ENCODE assay signal across 8 mouse cellular contexts in genomic region chr15:102100161-102100981, GRCm38 (mm10). TPM values are rescaled to one million over a fixed set of nuclear protein-coding genes. Genes with fewer than 3 reads are reported as not detected.
DNase-seq lines count a peak whose midpoint lies in the region; ATAC-seq and TF ChIP-seq lines count a peak whose summit lies in the region.

Gene Tns2, plus strand, starts transcription at chr15:102100413.

- WGBS in intestine, embryonic 16.5 days = under 1% methylated on average over 69 of the region's 82 CpGs
- WGBS in limb, embryonic 11.5 days = under 1% methylated on average over 78 of the region's 82 CpGs
- 1% methylated on average over 69 of the region's 82 CpGs for WGBS in midbrain, embryonic 12.5 days
- under 1% methylated on average over 76 of the region's 82 CpGs for WGBS in small intestine, adult 2 months

- peak within 1 kb of the TSS; percentile 83 for H3K9ac ChIP-seq in intestine, embryonic 16.5 days (ENCODE audit: low read depth, low read length)
- H3K9ac ChIP-seq in limb, embryonic 11.5 days (ENCODE audit: low read length) = peak within 1 kb of the TSS; percentile 49
- H3K9ac ChIP-seq in midbrain, embryonic 12.5 days (replicated peaks) = peak within 1 kb of the TSS; percentile 62

- no peaks in the 10 kb centered on the region; the same call in 1 of the 2 replicates for H3K27me3 ChIP-seq in intestine, embryonic 16.5 days (replicated peaks; ENCODE audit: control insufficient read depth, insufficient read depth, low read length)
- H3K27me3 ChIP-seq in limb, embryonic 11.5 days (ENCODE audit: control insufficient read depth, insufficient read depth, low read length) = no peaks in the 10 kb centered on the region
- H3K27me3 ChIP-seq in midbrain, embryonic 12.5 days = peaks cover 76% of the 10 kb centered on the region
- no peaks in the 10 kb centered on the region for H3K27me3 ChIP-seq in small intestine, adult 2 months (ENCODE audit: control insufficient read depth, insufficient read depth, low read length)

- H3K4me2 ChIP-seq in intestine, embryonic 16.5 days (ENCODE audit: low read depth, low read length) = peak within 1 kb of the TSS; percentile 96
- peak within 1 kb of the TSS; percentile 72 for H3K4me2 ChIP-seq in limb, embryonic 11.5 days (ENCODE audit: low read depth, severe bottlenecking)
- H3K4me2 ChIP-seq in midbrain, embryonic 12.5 days (replicated peaks) = peak within 1 kb of the TSS; percentile 87

- peak within 1 kb of the TSS; percentile 96 for H3K27ac ChIP-seq in intestine, embryonic 16.5 days (ENCODE audit: low read length)
- H3K27ac ChIP-seq in limb, embryonic 11.5 days (replicated peaks; ENCODE audit: low read depth, low read length) = peak within 1 kb of the TSS; percentile 94
- peak within 1 kb of the TSS; percentile 35 for H3K27ac ChIP-seq in midbrain, embryonic 12.5 days (replicated peaks)
- peak within 1 kb of the TSS; percentile 71 for H3K27ac ChIP-seq in small intestine, adult 2 months (ENCODE audit: insufficient read depth, low read depth, low read length)

- ATAC-seq in intestine, embryonic 16.5 days = peak; percentile 75
- ATAC-seq in limb, embryonic 11.5 days (ENCODE audit: insufficient number of reproducible peaks, low FRiP score, low TSS enrichment, low read depth) = peak; percentile 53
- peak; percentile 72 for ATAC-seq in midbrain, embryonic 12.5 days (ENCODE audit: low FRiP score, low read depth)

- TF ChIP-seq CTCF in small intestine, adult 2 months (IDR thresholded peaks at IDR 0.05; ENCODE audit: extremely low read depth, insufficient read length, insufficient replicate concordance, low read depth, low read length) = peak; percentile 39; the same call in 1 of the 2 replicates

- H3K4me3 ChIP-seq in intestine, embryonic 16.5 days (ENCODE audit: low read length) = peak within 1 kb of the TSS; percentile 69
- peak within 1 kb of the TSS; percentile 37 for H3K4me3 ChIP-seq in limb, embryonic 11.5 days (ENCODE audit: low read depth, low read length)
- H3K4me3 ChIP-seq in midbrain, embryonic 12.5 days = peak within 1 kb of the TSS; percentile 54
- peak within 1 kb of the TSS; percentile 79 for H3K4me3 ChIP-seq in small intestine, adult 2 months (ENCODE audit: low read depth, low read length)

- no peaks in the 10 kb centered on the region for H3K9me3 ChIP-seq in intestine, embryonic 16.5 days (ENCODE audit: control insufficient read depth, low read length)
- H3K9me3 ChIP-seq in limb, embryonic 11.5 days (ENCODE audit: control insufficient read depth, low read length) = no peaks in the 10 kb centered on the region
- no peaks in the 10 kb centered on the region for H3K9me3 ChIP-seq in midbrain, embryonic 12.5 days

- peak; percentile 76 for DNase-seq in layer of hippocampus, adult 11-12 months (ENCODE audit: low spot score)
- no peak for DNase-seq in layer of hippocampus, adult 9-10 months (ENCODE audit: low spot score)
- peak; percentile 83 for DNase-seq in embryo, embryonic 10 days (ENCODE audit: low spot score)
- DNase-seq in gastrocnemius, postnatal 4 days (ENCODE audit: low spot score in 2 of 2) = peak in 1 of 2 experiments; percentile 88
- peak; percentile 73 for DNase-seq in limb, embryonic 11.5 days (ENCODE audit: low spot score)

- peaks cover 63% of the 10 kb centered on the region for H3K4me1 ChIP-seq in intestine, embryonic 16.5 days (ENCODE audit: control insufficient read depth, insufficient read depth, low read length)
- peaks cover 54% of the 10 kb centered on the region for H3K4me1 ChIP-seq in limb, embryonic 11.5 days (ENCODE audit: control insufficient read depth, insufficient read depth, low read length)
- H3K4me1 ChIP-seq in midbrain, embryonic 12.5 days = peaks cover 58% of the 10 kb centered on the region
- H3K4me1 ChIP-seq in small intestine, adult 2 months (ENCODE audit: control insufficient read depth, insufficient read depth, insufficient read length, low read length) = peaks cover 27% of the 10 kb centered on the region

- peak; percentile 23 for TF ChIP-seq POLR2A in small intestine, adult 2 months (IDR thresholded peaks at IDR 0.05; ENCODE audit: low read depth, low read length)

- H3K36me3 ChIP-seq in intestine, embryonic 16.5 days (ENCODE audit: control insufficient read depth, insufficient read depth, low read length) = peaks cover 7% of the 10 kb centered on the region; the same call in 1 of the 2 replicates
- H3K36me3 ChIP-seq in limb, embryonic 11.5 days (ENCODE audit: control insufficient read depth, insufficient read depth, low read length) = peaks cover 15% of the 10 kb centered on the region; the same call in 1 of the 2 replicates
- H3K36me3 ChIP-seq in midbrain, embryonic 12.5 days = peaks cover 26% of the 10 kb centered on the region
- peaks cover 11% of the 10 kb centered on the region for H3K36me3 ChIP-seq in small intestine, adult 2 months (ENCODE audit: control insufficient read depth, insufficient read depth, low read length)

RNA-seq across cellular contexts. Expression of gene Tns2, which starts in this region (rescaled TPM):
- 10 to 100 TPM; 58.7 to 59.5 TPM for total RNA-seq in gastrocnemius, postnatal 4 days (2021)
- 26.4 and 28.6 TPM in 2 replicates for polyA plus RNA-seq in intestine, embryonic 16.5 days (2015; fragmentation: Nextera tagmentation; extraction: Ambion mirVana)
- polyA plus RNA-seq in limb, embryonic 11.5 days (2014; fragmentation: Nextera tagmentation; extraction: Ambion mirVana) = 14.6 and 15.6 TPM in 2 replicates
- polyA plus RNA-seq in midbrain, embryonic 12.5 days (2016; fragmentation: Nextera tagmentation; extraction: Ambion mirVana) = 13.3 and 14.1 TPM in 2 replicates
- polyA plus RNA-seq in small intestine, adult 2 months (2012; rRNA removed) = 26.4 and 42.5 TPM in 2 replicates

Comparison
In these comparisons a context has a peak if more than half of its experiments do, and no peak if none do; other contexts are left out.
1. H3K27ac ChIP-seq: peak in every context shown above with its lines; median percentile 96 in intestine, embryonic 16.5 days; 94 in limb, embryonic 11.5 days; 71 in small intestine, adult 2 months; 35 in midbrain, embryonic 12.5 days.